Mouse (Mus musculus) lung, embryonic 14.5 days (tissue): Measurements from ENCODE around the gene Gsap. TPM values are rescaled to one million over a fixed set of nuclear protein-coding genes. Genes with fewer than 3 reads are reported as not detected.

Source experiments
- ATAC-seq: fragments of 200-750 bp; cut with Nextera tagmentation; 2 replicates; pipeline ENCODE4 v1.8.0; 2017; ENCODE audit warnings: mild to moderate bottlenecking, moderate TSS enrichment, moderate library complexity; ENCODE audit not compliant: insufficient read depth
- DNase-seq: peaks from one replicate; pipeline ENCODE4 v3.0.0-alpha.2; 2015
- H3K27ac ChIP-seq: fragments of 300-500 bp; sonication (generic); 2 replicates; pipeline ENCODE4 v1.5.1; 2014; ENCODE audit warnings: low read depth, mild to moderate bottlenecking, moderate library complexity
- H3K27me3 ChIP-seq: fragments of 300-500 bp; sonication (generic); 2 replicates; pipeline ENCODE4 v1.6.1; 2014; ENCODE audit warnings: low read length, control low read depth; ENCODE audit not compliant: insufficient read depth
- H3K36me3 ChIP-seq: fragments of 300-500 bp; sonication (generic); 2 replicates; pipeline ENCODE4 v1.6.1; 2014; ENCODE audit warnings: control low read depth; ENCODE audit not compliant: insufficient read depth
- H3K4me1 ChIP-seq: fragments of 300-500 bp; sonication (generic); 2 replicates; pipeline ENCODE4 v1.6.1; 2014; ENCODE audit warnings: antibody characterized with exemption, control low read depth; ENCODE audit not compliant: insufficient read depth
- H3K4me2 ChIP-seq: fragments of 300-500 bp; sonication (generic); 2 replicates; pipeline ENCODE4 v1.6.1; 2014; ENCODE audit warnings: mild to moderate bottlenecking
- H3K4me3 ChIP-seq: fragments of 300-500 bp; sonication (generic); 2 replicates; pipeline ENCODE4 v1.5.1; 2014; ENCODE audit warnings: low read depth, low read length
- H3K9ac ChIP-seq: fragments of 300-500 bp; sonication (generic); 2 replicates; pipeline ENCODE4 v1.6.1; 2014
- H3K9me3 ChIP-seq: fragments of 300-500 bp; sonication (generic); 2 replicates; pipeline ENCODE4 v1.6.1; 2016; ENCODE audit warnings: low read depth, low read length, control low read depth
- CTCF ChIP-seq: IDR thresholded peaks from 2 replicates; pipeline ENCODE4 v1.5.1; 2016; ENCODE audit warnings: antibody characterized with exemption, low read depth
- WGBS: fragments of 180-500 bp; shearing (Covaris S2); extraction: QIAGEN DNeasy Blood & Tissue Kit; methylation state at CpG from one replicate; pipeline ENCODE4 v1.1.7; 2014; 5-methylcytosine and 5-hydroxymethylcytosine counted together
- polyA plus RNA-seq: library from polyadenylated mRNA; unstranded; fragments of >200 nt; fragmentation: Nextera tagmentation; extraction: Ambion mirVana; gene quantifications from 2 replicates; pipeline ENCODE4 v1.2.1, GENCODE M21; 2014

Gene Gsap
- polyA plus RNA-seq, 1 experiment from 2014 or later: 2.0 TPM

- Histone ChIP-seq H3K4me1 (no peaks in the 10 kb centered on the region), H3K27ac (no peak overlapping the region), H3K4me3 (no peak overlapping the region), H3K4me2 (no peak overlapping the region), H3K27me3 (no peaks in the 10 kb centered on the region), H3K36me3 (no peaks in the 10 kb centered on the region), H3K9ac (no peak overlapping the region), H3K9me3 (no peaks in the 10 kb centered on the region)
- DNase-seq (peak; percentile 41), ATAC-seq (no peak)
- peak; percentile 58 for TF ChIP-seq CTCF
- WGBS: 69% methylated on average over 6 of the region's 6 CpGs
These were observed 71.8 kb downstream of the Gsap start for GRCm38 (mm10) chr5:21257806-21258205.

- no peak for TF ChIP-seq CTCF
- Histone ChIP-seq H3K27me3 (no peaks in the 10 kb centered on the region), H3K9ac (no peak overlapping the region), H3K4me3 (no peak overlapping the region), H3K4me1 (no peaks in the 10 kb centered on the region), H3K27ac (no peak overlapping the region), H3K4me2 (no peak overlapping the region), H3K9me3 (no peaks in the 10 kb centered on the region), H3K36me3 (no peaks in the 10 kb centered on the region)
- ATAC-seq: no peak
- no peak for DNase-seq
- WGBS: 59% methylated on average over 7 of the region's 7 CpGs
These were observed 74.7 kb downstream of the Gsap start for GRCm38 (mm10) chr5:21260746-21261145.

- H3K27ac ChIP-seq: no peak overlapping the region
- TF ChIP-seq CTCF: no peak
- no peaks in the 10 kb centered on the region for H3K36me3 ChIP-seq
- ATAC-seq: no peak
- DNase-seq: no peak
- no peaks in the 10 kb centered on the region for H3K27me3 ChIP-seq
- H3K9ac ChIP-seq: no peak overlapping the region
- no peaks in the 10 kb centered on the region for H3K4me1 ChIP-seq
- H3K9me3 ChIP-seq: no peaks in the 10 kb centered on the region
- H3K4me2 ChIP-seq: no peak overlapping the region
- 33% methylated on average over 6 of the region's 6 CpGs for WGBS
- H3K4me3 ChIP-seq: no peak overlapping the region
These were observed 75.3 kb downstream of the Gsap start for GRCm38 (mm10) chr5:21261202-21261844.

- Histone ChIP-seq H3K4me3 (no peak overlapping the region), H3K9me3 (no peaks in the 10 kb centered on the region), H3K27ac (no peak overlapping the region), H3K9ac (no peak overlapping the region), H3K4me2 (no peak overlapping the region), H3K27me3 (no peaks in the 10 kb centered on the region), H3K36me3 (no peaks in the 10 kb centered on the region), H3K4me1 (no peaks in the 10 kb centered on the region)
- 53% methylated on average over 18 of the region's 18 CpGs for WGBS
- no peak for DNase-seq
- TF ChIP-seq CTCF: no peak
- no peak for ATAC-seq
These were observed 77.4 kb downstream of the Gsap start for GRCm38 (mm10) chr5:21263202-21264055.

- no peak for TF ChIP-seq CTCF
- ATAC-seq: peak; percentile 60; the same call in 1 of the 2 replicates
These were observed 78.4 kb downstream of the Gsap start for GRCm38 (mm10) chr5:21264352-21265021.

GRCm38 (mm10) chr5:21265049-21265448 is 79.0 kb downstream of the Gsap start:
- no peak overlapping the region for H3K9ac ChIP-seq
- 17% methylated on average over 4 of the region's 4 CpGs for WGBS
- H3K4me2 ChIP-seq: no peak overlapping the region
- H3K9me3 ChIP-seq: no peaks in the 10 kb centered on the region
- ATAC-seq (peak; percentile 69; the same call in 1 of the 2 replicates), DNase-seq (peak; percentile 96)
- H3K36me3 ChIP-seq: no peaks in the 10 kb centered on the region
- peak; percentile 89 for TF ChIP-seq CTCF
- no peaks in the 10 kb centered on the region for H3K4me1 ChIP-seq
- no peaks in the 10 kb centered on the region for H3K27me3 ChIP-seq
- no peak overlapping the region for H3K4me3 ChIP-seq
- no peak overlapping the region for H3K27ac ChIP-seq

More at GRCm38 (mm10) chr5:21264352-21265021, 78.4 kb downstream of the Gsap start:
- no peak overlapping the region for H3K27ac ChIP-seq
- no peak for DNase-seq
- no peak overlapping the region for H3K4me2 ChIP-seq
- no peaks in the 10 kb centered on the region for H3K27me3 ChIP-seq
- no peaks in the 10 kb centered on the region for H3K36me3 ChIP-seq
- H3K4me3 ChIP-seq: no peak overlapping the region
- 84% methylated on average over 8 of the region's 8 CpGs for WGBS
- no peaks in the 10 kb centered on the region for H3K9me3 ChIP-seq
- H3K9ac ChIP-seq: no peak overlapping the region
- no peaks in the 10 kb centered on the region for H3K4me1 ChIP-seq

GRCm38 (mm10) chr5:21267090-21267489 is 81.0 kb downstream of the Gsap start:
- no peak; the same call in 1 of the 2 replicates for ATAC-seq
- no peaks in the 10 kb centered on the region for H3K9me3 ChIP-seq
- TF ChIP-seq CTCF: no peak
- H3K4me1 ChIP-seq: no peaks in the 10 kb centered on the region
- no peak overlapping the region for H3K27ac ChIP-seq
- H3K4me3 ChIP-seq: no peak overlapping the region
- no peak for DNase-seq
- H3K36me3 ChIP-seq: no peaks in the 10 kb centered on the region
- no peak overlapping the region for H3K4me2 ChIP-seq
- WGBS: 71% methylated on average over 2 of the region's 2 CpGs
- no peaks in the 10 kb centered on the region for H3K27me3 ChIP-seq
- no peak overlapping the region for H3K9ac ChIP-seq
